ENCODE assay signal across 8 mouse cellular contexts in genomic region chr8:84708071-84708541, GRCm38 (mm10). TPM values are rescaled to one million over a fixed set of nuclear protein-coding genes. Genes with fewer than 3 reads are reported as not detected.
DNase-seq lines count a peak whose midpoint lies in the region; ATAC-seq and TF ChIP-seq lines count a peak whose summit lies in the region.

No protein-coding gene starts in this region.

- no peak overlapping the region for H3K9ac ChIP-seq in kidney, postnatal 0 days (ENCODE audit: low read depth, low read length)
- H3K9ac ChIP-seq in forebrain, embryonic 13.5 days = peak overlapping the region; percentile 72
- H3K9ac ChIP-seq in intestine, postnatal 0 days (ENCODE audit: low read depth, low read length) = no peak overlapping the region
- H3K9ac ChIP-seq in midbrain, embryonic 15.5 days = no peak overlapping the region

- H3K4me2 ChIP-seq in kidney, postnatal 0 days (ENCODE audit: low read length) = peak overlapping the region; percentile 45
- H3K4me2 ChIP-seq in forebrain, embryonic 13.5 days = peak overlapping the region; percentile 56
- peak overlapping the region; percentile 59 for H3K4me2 ChIP-seq in intestine, postnatal 0 days (replicated peaks; ENCODE audit: low read depth)
- peak overlapping the region; percentile 23; the same call in 1 of the 2 replicates for H3K4me2 ChIP-seq in midbrain, embryonic 15.5 days

- no peaks in the 10 kb centered on the region for H3K36me3 ChIP-seq in kidney, postnatal 0 days (ENCODE audit: insufficient read depth, low read length)
- H3K36me3 ChIP-seq in forebrain, embryonic 13.5 days (ENCODE audit: poor library complexity, severe bottlenecking) = peaks cover 15% of the 10 kb centered on the region; the same call in 1 of the 2 replicates
- peaks cover 9% of the 10 kb centered on the region; the same call in 1 of the 2 replicates for H3K36me3 ChIP-seq in intestine, postnatal 0 days (ENCODE audit: control insufficient read depth, insufficient read depth)
- H3K36me3 ChIP-seq in midbrain, embryonic 15.5 days (replicated peaks) = no peaks in the 10 kb centered on the region

- peaks cover 56% of the 10 kb centered on the region for H3K4me1 ChIP-seq in kidney, postnatal 0 days (replicated peaks; ENCODE audit: insufficient read depth, low read length)
- H3K4me1 ChIP-seq in forebrain, embryonic 13.5 days = peaks cover 90% of the 10 kb centered on the region
- 0 out of 2 replicates have a peak, but pooled peaks cover 7% of the 10 kb centered on the region for H3K4me1 ChIP-seq in intestine, postnatal 0 days (replicated peaks; ENCODE audit: control insufficient read depth, insufficient read depth, low read length)
- peaks cover 72% of the 10 kb centered on the region for H3K4me1 ChIP-seq in midbrain, embryonic 15.5 days

- H3K4me3 ChIP-seq in kidney, postnatal 0 days (replicated peaks; ENCODE audit: low read depth, low read length) = peak overlapping the region; percentile 14; the same call in 1 of the 2 replicates
- H3K4me3 ChIP-seq in forebrain, embryonic 13.5 days = peak overlapping the region; percentile 35
- H3K4me3 ChIP-seq in intestine, postnatal 0 days (ENCODE audit: low read depth, low read length) = peak overlapping the region; percentile 21
- H3K4me3 ChIP-seq in midbrain, embryonic 15.5 days = no peak overlapping the region

- no peak for DNase-seq in kidney, postnatal 0 days (ENCODE audit: low spot score)
- no peak for DNase-seq in kidney, adult 9 months
- DNase-seq in left cerebral cortex, postnatal 25 days (ENCODE audit: low spot score in 2 of 2) = no peak
- no peak for DNase-seq in right cerebral cortex, postnatal 25 days
- no peak for DNase-seq in yolk sac, embryonic 10.5 days (ENCODE audit: low spot score)

- 28% methylated on average over 15 of the region's 15 CpGs for WGBS in kidney, postnatal 0 days
- 5% methylated on average over 15 of the region's 15 CpGs for WGBS in forebrain, embryonic 13.5 days
- 24% methylated on average over 15 of the region's 15 CpGs for WGBS in intestine, postnatal 0 days
- 2% methylated on average over 15 of the region's 15 CpGs for WGBS in midbrain, embryonic 15.5 days

- peak overlapping the region; percentile 44 for H3K27ac ChIP-seq in kidney, postnatal 0 days
- peak overlapping the region; percentile 98 for H3K27ac ChIP-seq in forebrain, embryonic 13.5 days
- H3K27ac ChIP-seq in intestine, postnatal 0 days (ENCODE audit: low read depth, low read length) = no peak overlapping the region; the same call in 1 of the 2 replicates
- H3K27ac ChIP-seq in midbrain, embryonic 15.5 days = peak overlapping the region; percentile 75

- peaks cover 30% of the 10 kb centered on the region; the same call in 1 of the 2 replicates for H3K27me3 ChIP-seq in kidney, postnatal 0 days (ENCODE audit: insufficient read depth, low read length)
- peaks cover 52% of the 10 kb centered on the region for H3K27me3 ChIP-seq in forebrain, embryonic 13.5 days
- H3K27me3 ChIP-seq in intestine, postnatal 0 days (replicated peaks; ENCODE audit: control insufficient read depth, insufficient read depth, low read length) = peaks cover 60% of the 10 kb centered on the region
- H3K27me3 ChIP-seq in midbrain, embryonic 15.5 days (replicated peaks) = peaks cover 45% of the 10 kb centered on the region

- TF ChIP-seq CTCF in kidney, postnatal 0 days (IDR thresholded peaks at IDR 0.05; ENCODE audit: low read depth) = no peak
- no peak for TF ChIP-seq CTCF in intestine, postnatal 0 days (IDR thresholded peaks at IDR 0.05; ENCODE audit: low read depth)

- intact Hi-C loops in left cerebral cortex, postnatal 25 days (cut with DNase I) = loop anchor here (2.0 kb wide), 1 partner anchor 105 kb away; no protein-coding TSS in a partner anchor

- no peaks in the 10 kb centered on the region for H3K9me3 ChIP-seq in kidney, postnatal 0 days (replicated peaks; ENCODE audit: low read length)
- H3K9me3 ChIP-seq in forebrain, embryonic 13.5 days (replicated peaks) = no peaks in the 10 kb centered on the region
- H3K9me3 ChIP-seq in intestine, postnatal 0 days (ENCODE audit: control insufficient read depth) = no peaks in the 10 kb centered on the region
- no peaks in the 10 kb centered on the region for H3K9me3 ChIP-seq in midbrain, embryonic 15.5 days

- ATAC-seq in kidney, postnatal 0 days (replicated peaks; ENCODE audit: low FRiP score, low read depth) = no peak
- ATAC-seq in forebrain, embryonic 13.5 days = no peak
- ATAC-seq in intestine, postnatal 0 days = no peak
- no peak for ATAC-seq in midbrain, embryonic 15.5 days (replicated peaks)

RNA-seq across cellular contexts. Expression of gene Lyl1, which starts 6.8 kb away (rescaled TPM):
- 6.1 and 6.4 TPM in 2 replicates for polyA plus RNA-seq in kidney, postnatal 0 days (2015; fragmentation: Nextera tagmentation; extraction: Ambion mirVana)
- 1.9 and 2.1 TPM in 2 replicates for polyA plus RNA-seq in forebrain, embryonic 13.5 days (2015; fragmentation: Nextera tagmentation; extraction: Ambion mirVana)
- polyA plus RNA-seq in intestine, postnatal 0 days (2015; fragmentation: Nextera tagmentation; extraction: Ambion mirVana) = 3.5 and 3.9 TPM in 2 replicates
- polyA plus RNA-seq in midbrain, embryonic 15.5 days (2015; fragmentation: Nextera tagmentation; extraction: Ambion mirVana) = 3.4 and 4.2 TPM in 2 replicates
- total RNA-seq in left cerebral cortex, postnatal 25 days (2021) = 1 to 10 TPM; 2.8 to 3.5 TPM

RNA-seq across cellular contexts. Expression of gene G430095P16Rik, which starts 14.7 kb away (rescaled TPM):
- polyA plus RNA-seq in kidney, postnatal 0 days (2015; fragmentation: Nextera tagmentation; extraction: Ambion mirVana) = 1.9 and 2.5 TPM in 2 replicates
- 3.7 and 3.8 TPM in 2 replicates for polyA plus RNA-seq in forebrain, embryonic 13.5 days (2015; fragmentation: Nextera tagmentation; extraction: Ambion mirVana)
- polyA plus RNA-seq in intestine, postnatal 0 days (2015; fragmentation: Nextera tagmentation; extraction: Ambion mirVana) = 1.0 and 1.5 TPM in 2 replicates
- 0.97 and 1.8 TPM in 2 replicates for polyA plus RNA-seq in midbrain, embryonic 15.5 days (2015; fragmentation: Nextera tagmentation; extraction: Ambion mirVana)
- total RNA-seq in left cerebral cortex, postnatal 25 days (2021) = under 1 TPM in 1 of 2 experiments, not detected in 1; 0.71 TPM

RNA-seq across cellular contexts. Expression of gene Nacc1, which starts 20.4 kb away (rescaled TPM):
- 15.9 and 16.1 TPM in 2 replicates for polyA plus RNA-seq in kidney, postnatal 0 days (2015; fragmentation: Nextera tagmentation; extraction: Ambion mirVana)
- polyA plus RNA-seq in forebrain, embryonic 13.5 days (2015; fragmentation: Nextera tagmentation; extraction: Ambion mirVana) = 16.1 and 18.6 TPM in 2 replicates
- polyA plus RNA-seq in intestine, postnatal 0 days (2015; fragmentation: Nextera tagmentation; extraction: Ambion mirVana) = 9.3 and 9.8 TPM in 2 replicates
- 16.3 and 17.2 TPM in 2 replicates for polyA plus RNA-seq in midbrain, embryonic 15.5 days (2015; fragmentation: Nextera tagmentation; extraction: Ambion mirVana)
- 10 to 100 TPM; 97.8 to 97.9 TPM for total RNA-seq in left cerebral cortex, postnatal 25 days (2021)

RNA-seq across cellular contexts. Expression of gene Trmt1, which starts 22.0 kb away (rescaled TPM):
- 55.3 and 56.1 TPM in 2 replicates for polyA plus RNA-seq in kidney, postnatal 0 days (2015; fragmentation: Nextera tagmentation; extraction: Ambion mirVana)
- 53.5 and 59.1 TPM in 2 replicates for polyA plus RNA-seq in forebrain, embryonic 13.5 days (2015; fragmentation: Nextera tagmentation; extraction: Ambion mirVana)
- polyA plus RNA-seq in intestine, postnatal 0 days (2015; fragmentation: Nextera tagmentation; extraction: Ambion mirVana) = 22.3 and 23.7 TPM in 2 replicates
- polyA plus RNA-seq in midbrain, embryonic 15.5 days (2015; fragmentation: Nextera tagmentation; extraction: Ambion mirVana) = 63.3 and 66.7 TPM in 2 replicates
- 10 to 100 TPM; 85.2 to 90.1 TPM for total RNA-seq in left cerebral cortex, postnatal 25 days (2021)

RNA-seq across cellular contexts. Expression of gene Ier2, which starts 45.5 kb away (rescaled TPM):
- polyA plus RNA-seq in kidney, postnatal 0 days (2015; fragmentation: Nextera tagmentation; extraction: Ambion mirVana) = 77.4 and 83.8 TPM in 2 replicates
- polyA plus RNA-seq in forebrain, embryonic 13.5 days (2015; fragmentation: Nextera tagmentation; extraction: Ambion mirVana) = 35.2 and 35.4 TPM in 2 replicates
- 77.3 and 79.4 TPM in 2 replicates for polyA plus RNA-seq in intestine, postnatal 0 days (2015; fragmentation: Nextera tagmentation; extraction: Ambion mirVana)
- 16.9 and 17.8 TPM in 2 replicates for polyA plus RNA-seq in midbrain, embryonic 15.5 days (2015; fragmentation: Nextera tagmentation; extraction: Ambion mirVana)
- 10 to 100 TPM; 10.5 to 18.3 TPM for total RNA-seq in left cerebral cortex, postnatal 25 days (2021)
